Mouse (Mus musculus) stomach, postnatal 0 days (tissue): ENCODE measurements around the gene Gli3. TPM values are rescaled to one million over a fixed set of nuclear protein-coding genes. Genes with fewer than 3 reads are reported as not detected.

ENCODE experiments used
- ATAC-seq: fragments of 200-750 bp; cut with Nextera tagmentation; 2 replicates; pipeline ENCODE4 v1.8.0; 2017; ENCODE audit not compliant: low FRiP score, low TSS enrichment
- DNase-seq: peaks from one replicate; pipeline ENCODE4 v3.0.0-alpha.2; 2016; ENCODE audit warnings: low spot score
- H3K27ac ChIP-seq: fragments of 300-500 bp; sonication (generic); replicated peaks from 2 replicates; pipeline ENCODE4 v1.5.1; 2014; ENCODE audit warnings: mild to moderate bottlenecking, control low read depth
- H3K27me3 ChIP-seq: fragments of 300-500 bp; sonication (generic); 2 replicates; pipeline ENCODE4 v1.6.1; 2014; ENCODE audit warnings: low read length; ENCODE audit not compliant: control insufficient read depth, insufficient read depth
- H3K36me3 ChIP-seq: fragments of 300-500 bp; sonication (generic); 2 replicates; pipeline ENCODE4 v1.6.1; 2014; ENCODE audit warnings: low read length, mixed read lengths; ENCODE audit not compliant: control insufficient read depth, insufficient read depth
- H3K4me1 ChIP-seq: fragments of 300-500 bp; sonication (generic); replicated peaks from 2 replicates; pipeline ENCODE4 v1.6.1; 2014; ENCODE audit warnings: antibody characterized with exemption; ENCODE audit not compliant: control insufficient read depth, insufficient read depth
- H3K4me2 ChIP-seq: fragments of 300-500 bp; sonication (generic); replicated peaks from 2 replicates; pipeline ENCODE4 v1.6.1; 2014; ENCODE audit warnings: low read depth, mild to moderate bottlenecking, control low read depth, moderate library complexity
- H3K4me3 ChIP-seq: fragments of 300-500 bp; sonication (generic); 2 replicates; pipeline ENCODE4 v1.5.1; 2014; ENCODE audit warnings: low read depth, low read length, control low read depth
- H3K9ac ChIP-seq: fragments of 300-500 bp; sonication (generic); 2 replicates; pipeline ENCODE4 v1.6.1; 2014; ENCODE audit warnings: mild to moderate bottlenecking, low read length, control low read depth, mixed read lengths
- H3K9me3 ChIP-seq: fragments of 300-500 bp; sonication (generic); 2 replicates; pipeline ENCODE4 v1.6.1; 2016; ENCODE audit warnings: low read length; ENCODE audit not compliant: control insufficient read depth
- CTCF ChIP-seq: IDR thresholded peaks from 2 replicates; pipeline ENCODE4 v1.5.1; 2016; ENCODE audit warnings: antibody characterized with exemption, low read depth, mild to moderate bottlenecking, moderate library complexity
- EP300 ChIP-seq: optimal IDR thresholded peaks from 2 replicates; pipeline ENCODE3; 2016; ENCODE audit warnings: antibody characterized with exemption
- WGBS: fragments of 180-500 bp; shearing (Covaris S2); extraction: QIAGEN DNeasy Blood & Tissue Kit; methylation state at CpG from one replicate; pipeline ENCODE4 v1.1.7; 2014; 5-methylcytosine and 5-hydroxymethylcytosine counted together
- polyA plus RNA-seq: library from polyadenylated mRNA; unstranded; fragments of >200 nt; fragmentation: Nextera tagmentation; extraction: Ambion mirVana; gene quantifications from 2 replicates; pipeline ENCODE4 v1.2.1, GENCODE M21; 2015

Gli3 gene
- polyA plus RNA-seq, 1 experiment from 2014 or later = 4.9 TPM

DNA sequence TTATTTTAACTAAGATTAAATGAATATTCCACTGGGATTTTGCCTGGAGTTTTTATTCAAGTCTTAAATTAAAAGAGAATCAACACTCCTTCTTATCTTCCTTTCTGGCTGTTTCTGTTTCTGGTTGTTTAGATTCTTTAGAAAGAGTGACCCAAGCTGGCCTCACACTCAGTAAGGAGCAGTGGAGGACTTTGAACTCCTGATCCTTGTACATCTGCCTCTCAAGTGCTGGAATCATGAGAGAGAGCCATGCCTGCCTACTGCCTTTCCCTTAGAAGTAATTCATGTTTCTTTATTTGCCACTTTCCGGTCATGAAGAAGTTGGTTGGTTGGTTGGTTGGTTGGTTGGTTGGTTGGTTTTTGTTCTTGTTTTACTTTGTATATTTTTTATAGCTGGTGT lies 218.5 kb downstream of the Gli3 start:
- H3K27ac ChIP-seq = no peak overlapping the region
- ATAC-seq = no peak
- H3K4me1 ChIP-seq = no peaks in the 10 kb centered on the region
- no peaks in the 10 kb centered on the region for H3K27me3 ChIP-seq
- no peak for TF ChIP-seq CTCF
- no peak for TF ChIP-seq EP300
- no peak overlapping the region for H3K9ac ChIP-seq
- no peaks in the 10 kb centered on the region for H3K36me3 ChIP-seq
- WGBS = 97% methylated on average over 1 of the region's 1 CpGs
- no peak overlapping the region for H3K4me3 ChIP-seq
- no peaks in the 10 kb centered on the region for H3K9me3 ChIP-seq
- no peak for DNase-seq
- H3K4me2 ChIP-seq = no peak overlapping the region

- Histone ChIP-seq H3K4me3 (no peak overlapping the region), H3K27ac (no peak overlapping the region), H3K27me3 (no peaks in the 10 kb centered on the region), H3K9me3 (no peaks in the 10 kb centered on the region), H3K4me2 (no peak overlapping the region), H3K4me1 (no peaks in the 10 kb centered on the region), H3K9ac (no peak overlapping the region), H3K36me3 (no peaks in the 10 kb centered on the region)
- WGBS = 29% methylated on average over 1 of the region's 1 CpGs
- ATAC-seq (no peak), DNase-seq (no peak)
- TF ChIP-seq CTCF = no peak
- TF ChIP-seq EP300 = no peak
These were observed 220.0 kb downstream of the Gli3 start for GRCm38 (mm10) chr13:15683006-15683405.

- no peak for ATAC-seq
- Histone ChIP-seq H3K27me3 (no peaks in the 10 kb centered on the region), H3K9me3 (no peaks in the 10 kb centered on the region), H3K4me1 (no peaks in the 10 kb centered on the region), H3K27ac (no peak overlapping the region), H3K36me3 (no peaks in the 10 kb centered on the region), H3K4me2 (no peak overlapping the region), H3K9ac (no peak overlapping the region), H3K4me3 (no peak overlapping the region)
- TF ChIP-seq CTCF = no peak
- no peak for TF ChIP-seq EP300
- DNase-seq = no peak
- WGBS = 76% methylated on average over 6 of the region's 6 CpGs
These were observed 225.2 kb downstream of the Gli3 start for GRCm38 (mm10) chr13:15688074-15688825.

DNA sequence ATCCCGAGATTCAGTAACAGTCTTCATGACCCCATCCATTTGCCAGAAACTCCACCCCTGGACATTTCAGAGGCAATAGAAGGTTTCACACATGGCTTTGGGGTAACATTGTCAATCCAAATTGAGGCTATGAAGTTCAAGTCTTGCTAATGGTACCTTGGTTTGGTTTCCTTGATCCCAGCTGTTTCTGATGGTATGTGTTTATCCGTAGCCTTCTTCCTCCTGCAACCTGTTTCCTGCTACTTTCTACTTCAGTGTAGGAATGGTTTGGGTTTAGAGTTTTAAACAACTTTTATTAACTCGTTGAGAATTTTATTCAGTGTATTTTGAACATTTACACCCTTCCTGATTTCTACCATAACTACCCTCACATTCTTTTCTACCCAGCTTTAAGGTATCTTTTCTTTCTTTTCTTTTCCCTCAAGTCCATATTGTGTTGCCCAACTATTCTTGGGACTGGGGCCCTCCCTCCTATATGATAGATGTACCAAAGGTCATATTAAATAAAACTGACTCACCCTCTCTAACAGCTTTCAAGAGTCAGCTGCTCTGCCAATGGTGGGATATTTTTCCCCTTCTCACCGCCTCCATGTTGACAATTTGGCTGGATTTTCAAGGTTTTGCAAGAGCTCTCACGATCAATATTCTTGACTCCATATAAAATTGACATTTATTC lies 225.9 kb downstream of the Gli3 start:
- H3K4me1 ChIP-seq = no peaks in the 10 kb centered on the region
- H3K9ac ChIP-seq = no peak overlapping the region
- no peak for TF ChIP-seq CTCF
- TF ChIP-seq EP300 = no peak
- no peak for DNase-seq
- 85% methylated on average over 5 of the region's 5 CpGs for WGBS
- H3K9me3 ChIP-seq = no peaks in the 10 kb centered on the region
- no peak overlapping the region for H3K27ac ChIP-seq
- no peaks in the 10 kb centered on the region for H3K27me3 ChIP-seq
- no peak overlapping the region for H3K4me3 ChIP-seq
- no peaks in the 10 kb centered on the region for H3K36me3 ChIP-seq
- ATAC-seq = no peak
- no peak overlapping the region for H3K4me2 ChIP-seq

GRCm38 (mm10) chr13:15691751-15692464 lies 228.9 kb downstream of the Gli3 start:
- TF ChIP-seq CTCF = no peak
- TF ChIP-seq EP300 = no peak
- 47% methylated on average over 5 of the region's 5 CpGs for WGBS

GRCm38 (mm10) chr13:15692465-15692809 lies 229.4 kb downstream of the Gli3 start:
- Histone ChIP-seq H3K9ac (no peak overlapping the region), H3K27ac (no peak overlapping the region), H3K4me1 (no peaks in the 10 kb centered on the region), H3K4me2 (no peak overlapping the region), H3K27me3 (no peaks in the 10 kb centered on the region), H3K36me3 (no peaks in the 10 kb centered on the region), H3K9me3 (no peaks in the 10 kb centered on the region), H3K4me3 (no peak overlapping the region)
- DNase-seq (no peak), ATAC-seq (no peak)
- TF ChIP-seq CTCF = no peak
- TF ChIP-seq EP300 = no peak

More at GRCm38 (mm10) chr13:15691751-15692464, 228.9 kb downstream of the Gli3 start:
- no peak overlapping the region for H3K27ac ChIP-seq
- no peaks in the 10 kb centered on the region for H3K36me3 ChIP-seq
- H3K4me3 ChIP-seq = no peak overlapping the region
- DNase-seq (no peak), ATAC-seq (no peak)
- no peaks in the 10 kb centered on the region for H3K27me3 ChIP-seq
- no peaks in the 10 kb centered on the region for H3K9me3 ChIP-seq
- no peak overlapping the region for H3K4me2 ChIP-seq
- H3K9ac ChIP-seq = no peak overlapping the region
- H3K4me1 ChIP-seq = no peaks in the 10 kb centered on the region
